Mouse (Mus musculus): ENCODE data around the gene Rasgef1b. TPM values are rescaled to one million over a fixed set of nuclear protein-coding genes. Genes with fewer than 3 reads are reported as not detected.
A peak's percentile ranks its signal among the peaks of the same experiment; 100 is the strongest.

Rasgef1b gene
- polyA plus RNA-seq, 1 experiment from 2014 or later, result 83.7 TPM

DNA sequence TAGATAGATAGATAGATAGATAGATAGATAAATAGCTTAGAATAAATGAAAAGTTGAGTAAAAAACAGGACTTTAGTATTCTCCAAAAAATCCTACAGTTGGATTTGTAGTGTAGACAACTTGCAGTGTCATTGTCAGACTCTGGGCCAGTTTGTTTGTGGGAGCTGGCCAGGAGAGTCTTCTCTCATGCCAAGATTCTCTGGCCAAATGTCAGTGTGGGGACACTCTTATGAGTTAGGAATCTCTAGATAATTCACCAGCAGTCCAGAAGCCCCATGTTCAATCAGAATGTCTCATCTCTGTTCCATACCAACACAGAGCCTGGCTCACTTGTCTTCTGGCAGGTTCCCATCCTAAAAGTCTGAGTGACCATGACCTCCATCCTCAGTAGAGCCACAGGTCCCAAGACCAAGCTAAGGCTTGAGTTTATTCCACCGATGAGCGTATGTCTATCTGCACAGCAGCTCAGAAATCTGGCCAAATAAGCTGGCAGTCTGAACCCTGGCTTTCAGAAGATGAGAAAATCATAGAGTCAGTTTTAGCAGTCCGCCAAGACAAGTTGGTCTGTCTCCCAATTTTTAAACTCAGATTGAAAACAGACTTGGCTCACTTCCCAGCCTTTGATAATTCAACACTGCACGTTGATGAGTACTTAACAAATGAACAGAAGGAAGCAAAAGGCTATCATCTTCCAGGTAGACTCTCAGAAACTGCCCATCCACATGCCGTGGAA is 143.5 kb downstream of the Rasgef1b start:
- Histone ChIP-seq H3K4me2 (ENCODE audit: low read depth, low read length) (no peak overlapping the region), H3K4me3 (ENCODE audit: low read depth, low read length) (no peak overlapping the region), H3K27ac (ENCODE audit: low read depth, low read length) (no peak overlapping the region), H3K27me3 (ENCODE audit: control insufficient read depth, insufficient read depth, low read length) (no peaks in the 10 kb centered on the region), H3K9me3 (ENCODE audit: control insufficient read depth, low read length) (no peaks in the 10 kb centered on the region), H3K4me1 (ENCODE audit: control insufficient read depth, insufficient read depth, low read length) (no peaks in the 10 kb centered on the region), H3K9ac (replicated peaks; ENCODE audit: low read depth, low read length) (no peak overlapping the region), H3K36me3 (ENCODE audit: control insufficient read depth, insufficient read depth, low read length) (no peaks in the 10 kb centered on the region)
- no peak for ATAC-seq (ENCODE audit: low read depth)
- WGBS, result 85% methylated on average over 5 of the region's 5 CpGs

DNA sequence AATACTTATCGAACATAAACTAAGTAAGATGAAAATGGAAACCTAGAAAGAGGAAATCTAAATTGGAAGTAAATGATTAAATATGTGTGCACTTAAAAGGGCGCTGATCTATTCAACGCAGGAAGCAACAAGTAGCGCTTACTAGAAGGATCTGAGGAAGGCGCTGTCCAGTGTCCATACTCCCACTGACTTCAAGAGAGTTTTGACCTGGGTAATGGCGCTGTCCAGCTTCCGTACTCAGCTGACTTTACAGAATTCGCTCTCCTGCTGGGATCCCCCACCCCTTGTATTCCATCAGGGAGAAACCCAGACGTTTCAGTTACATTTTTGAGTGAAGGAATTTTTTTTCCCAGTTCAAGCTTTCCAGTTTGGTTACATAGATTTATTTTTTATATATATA is 144.6 kb downstream of the Rasgef1b start:
- H3K4me3 ChIP-seq (ENCODE audit: low read depth, low read length), result no peak overlapping the region

DNA sequence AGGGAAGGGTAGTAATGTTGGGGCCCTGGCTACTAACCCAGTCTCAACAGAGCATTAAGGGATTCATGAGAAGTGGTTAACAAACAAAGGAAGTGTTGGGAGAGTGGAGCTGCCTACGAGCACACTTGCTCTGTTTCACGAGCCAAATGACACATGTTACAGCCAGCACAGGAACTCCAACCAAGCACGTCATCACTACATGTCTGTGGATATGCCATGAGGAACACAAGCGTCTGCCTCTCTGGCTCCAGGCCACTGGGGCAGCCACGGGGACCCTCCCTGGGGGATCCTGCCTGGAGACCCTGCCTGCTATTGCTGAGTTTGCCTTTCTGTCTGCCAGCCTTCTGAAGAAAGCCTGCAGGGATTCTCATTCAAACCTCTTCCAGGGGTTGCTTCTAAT is 146.8 kb downstream of the Rasgef1b start:
- no peak overlapping the region for H3K27ac ChIP-seq (ENCODE audit: low read depth, low read length)
- WGBS, result 24% methylated on average over 5 of the region's 5 CpGs
- no peaks in the 10 kb centered on the region for H3K9me3 ChIP-seq (ENCODE audit: control insufficient read depth, low read length)
- no peaks in the 10 kb centered on the region for H3K27me3 ChIP-seq (ENCODE audit: control insufficient read depth, insufficient read depth, low read length)
- no peak overlapping the region for H3K4me2 ChIP-seq (ENCODE audit: low read depth, low read length)
- no peak overlapping the region for H3K4me3 ChIP-seq (ENCODE audit: low read depth, low read length)
- no peaks in the 10 kb centered on the region for H3K36me3 ChIP-seq (ENCODE audit: control insufficient read depth, insufficient read depth, low read length)
- no peak for ATAC-seq (ENCODE audit: low read depth)
- H3K9ac ChIP-seq (replicated peaks; ENCODE audit: low read depth, low read length), result no peak overlapping the region
- H3K4me1 ChIP-seq (ENCODE audit: control insufficient read depth, insufficient read depth, low read length), result 0 out of 2 replicates have a peak, but pooled peaks cover 3% of the 10 kb centered on the region

More for the DNA sequence above, 144.6 kb downstream of the Rasgef1b start:
- no peak overlapping the region for H3K27ac ChIP-seq (ENCODE audit: low read depth, low read length)
- H3K9ac ChIP-seq (replicated peaks; ENCODE audit: low read depth, low read length), result no peak overlapping the region
- no peak overlapping the region for H3K4me2 ChIP-seq (ENCODE audit: low read depth, low read length)
- ATAC-seq (ENCODE audit: low read depth), result no peak
- WGBS, result 82% methylated on average over 9 of the region's 9 CpGs
- no peaks in the 10 kb centered on the region for H3K27me3 ChIP-seq (ENCODE audit: control insufficient read depth, insufficient read depth, low read length)
- no peaks in the 10 kb centered on the region for H3K36me3 ChIP-seq (ENCODE audit: control insufficient read depth, insufficient read depth, low read length)
- H3K9me3 ChIP-seq (ENCODE audit: control insufficient read depth, low read length), result no peaks in the 10 kb centered on the region
- H3K4me1 ChIP-seq (ENCODE audit: control insufficient read depth, insufficient read depth, low read length), result no peaks in the 10 kb centered on the region

DNA sequence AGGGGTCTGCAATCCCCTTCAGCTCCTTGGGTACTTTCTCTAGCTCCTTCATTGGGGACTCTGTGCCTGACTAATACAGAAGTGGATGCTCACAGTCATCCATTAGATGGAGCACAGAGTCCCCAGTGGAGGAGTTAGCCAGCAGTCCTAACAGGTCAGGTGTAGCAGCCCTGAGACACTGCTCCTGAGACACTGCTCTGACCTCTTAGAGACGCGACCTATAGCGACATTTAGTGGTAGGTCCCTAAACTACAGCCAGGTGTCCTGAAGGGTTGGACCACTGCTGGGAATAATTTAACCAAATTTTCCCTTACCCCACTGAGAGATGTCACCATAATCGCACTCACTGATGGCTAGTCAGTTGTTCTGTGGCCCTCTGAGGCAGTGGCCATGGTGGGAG is 150.2 kb downstream of the Rasgef1b start:
- H3K4me3 ChIP-seq (ENCODE audit: low read depth, low read length), result no peak overlapping the region
- 4% methylated on average over 4 of the region's 4 CpGs for WGBS
- H3K27ac ChIP-seq (ENCODE audit: low read depth, low read length), result no peak overlapping the region
- no peaks in the 10 kb centered on the region for H3K27me3 ChIP-seq (ENCODE audit: control insufficient read depth, insufficient read depth, low read length)
- H3K4me2 ChIP-seq (ENCODE audit: low read depth, low read length), result no peak overlapping the region
- H3K9me3 ChIP-seq (ENCODE audit: control insufficient read depth, low read length), result no peaks in the 10 kb centered on the region
- H3K4me1 ChIP-seq (ENCODE audit: control insufficient read depth, insufficient read depth, low read length), result 0 out of 2 replicates have a peak, but pooled peaks cover 3% of the 10 kb centered on the region
- no peak overlapping the region for H3K9ac ChIP-seq (replicated peaks; ENCODE audit: low read depth, low read length)
- H3K36me3 ChIP-seq (ENCODE audit: control insufficient read depth, insufficient read depth, low read length), result no peaks in the 10 kb centered on the region
- ATAC-seq (ENCODE audit: low read depth), result peak; percentile 44; the same call in 1 of the 2 replicates

DNA sequence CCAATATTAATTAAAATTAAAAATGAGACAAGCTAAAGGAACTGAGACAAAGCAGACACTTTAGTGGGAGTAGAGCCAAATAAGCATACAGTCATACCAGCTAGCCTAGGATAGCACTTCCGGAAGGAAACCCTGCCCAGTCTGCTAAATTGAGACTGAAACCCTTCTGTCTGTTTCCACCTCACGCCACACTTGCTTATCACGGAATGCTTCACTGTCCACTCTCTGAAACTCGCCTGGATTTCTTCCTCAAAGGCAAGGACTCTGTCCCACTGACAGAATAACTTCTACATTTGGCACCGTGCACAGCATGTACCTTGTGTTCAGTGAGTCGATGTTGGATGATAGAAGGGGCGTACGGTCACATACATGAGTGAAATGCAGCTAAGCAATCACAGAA is 153.0 kb downstream of the Rasgef1b start:
- H3K4me3 ChIP-seq (ENCODE audit: low read depth, low read length), result no peak overlapping the region
- ATAC-seq (ENCODE audit: low read depth), result no peak
- 87% methylated on average over 8 of the region's 8 CpGs for WGBS
- H3K4me1 ChIP-seq (ENCODE audit: control insufficient read depth, insufficient read depth, low read length), result 0 out of 2 replicates have a peak, but pooled peaks cover 3% of the 10 kb centered on the region
- H3K36me3 ChIP-seq (ENCODE audit: control insufficient read depth, insufficient read depth, low read length), result no peaks in the 10 kb centered on the region
- H3K4me2 ChIP-seq (ENCODE audit: low read depth, low read length), result no peak overlapping the region
- H3K9ac ChIP-seq (replicated peaks; ENCODE audit: low read depth, low read length), result no peak overlapping the region
- H3K27ac ChIP-seq (ENCODE audit: low read depth, low read length), result no peak overlapping the region
- no peaks in the 10 kb centered on the region for H3K27me3 ChIP-seq (ENCODE audit: control insufficient read depth, insufficient read depth, low read length)
- H3K9me3 ChIP-seq (ENCODE audit: control insufficient read depth, low read length), result no peaks in the 10 kb centered on the region

DNA sequence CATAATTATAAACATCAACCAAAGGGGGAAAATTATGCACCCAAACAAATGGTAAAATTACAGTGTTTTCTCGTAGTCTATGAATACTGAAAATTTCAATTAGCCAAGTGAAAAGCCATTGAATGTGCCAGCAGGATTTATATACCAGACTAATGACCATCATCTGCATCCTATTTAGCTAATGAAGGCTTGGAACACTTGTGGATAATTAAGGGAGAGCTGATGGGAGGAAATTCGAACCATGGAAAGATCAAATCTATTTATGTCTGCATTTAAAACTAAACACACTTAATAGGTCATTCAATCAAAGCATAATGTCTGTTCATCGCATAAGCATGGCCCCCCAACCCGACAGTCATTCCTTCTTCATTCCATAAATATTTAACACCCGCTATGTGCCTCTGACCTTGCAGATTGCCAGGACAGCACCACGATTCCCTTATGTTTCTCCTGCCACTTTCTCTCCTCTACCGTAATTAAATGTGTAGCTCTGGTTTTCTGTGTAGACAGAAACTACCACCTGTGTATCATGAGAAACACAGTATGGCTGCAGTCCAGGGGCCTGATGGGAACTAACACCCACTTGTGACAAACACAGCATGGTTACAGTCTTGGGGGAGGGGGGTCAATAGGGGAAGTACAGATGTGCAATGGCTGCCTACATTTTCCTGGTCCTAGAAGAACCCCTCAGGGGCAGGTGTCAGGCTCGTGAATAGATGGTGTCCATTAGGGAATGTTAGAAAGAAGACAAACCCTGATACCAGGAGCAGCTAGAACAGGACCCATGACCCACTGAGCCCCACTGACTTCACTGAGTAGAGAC is 164.2 kb downstream of the Rasgef1b start:
- H3K4me1 ChIP-seq (ENCODE audit: control insufficient read depth, insufficient read depth, low read length), result no peaks in the 10 kb centered on the region
- WGBS, result 30% methylated on average over 8 of the region's 8 CpGs
- no peaks in the 10 kb centered on the region for H3K36me3 ChIP-seq (ENCODE audit: control insufficient read depth, insufficient read depth, low read length)
- no peaks in the 10 kb centered on the region for H3K9me3 ChIP-seq (ENCODE audit: control insufficient read depth, low read length)
- H3K27ac ChIP-seq (ENCODE audit: low read depth, low read length), result no peak overlapping the region
- no peak overlapping the region for H3K4me2 ChIP-seq (ENCODE audit: low read depth, low read length)
- H3K9ac ChIP-seq (replicated peaks; ENCODE audit: low read depth, low read length), result no peak overlapping the region
- H3K4me3 ChIP-seq (ENCODE audit: low read depth, low read length), result no peak overlapping the region
- ATAC-seq (ENCODE audit: low read depth), result no peak; the same call in 1 of the 2 replicates
- no peaks in the 10 kb centered on the region for H3K27me3 ChIP-seq (ENCODE audit: control insufficient read depth, insufficient read depth, low read length)

DNA sequence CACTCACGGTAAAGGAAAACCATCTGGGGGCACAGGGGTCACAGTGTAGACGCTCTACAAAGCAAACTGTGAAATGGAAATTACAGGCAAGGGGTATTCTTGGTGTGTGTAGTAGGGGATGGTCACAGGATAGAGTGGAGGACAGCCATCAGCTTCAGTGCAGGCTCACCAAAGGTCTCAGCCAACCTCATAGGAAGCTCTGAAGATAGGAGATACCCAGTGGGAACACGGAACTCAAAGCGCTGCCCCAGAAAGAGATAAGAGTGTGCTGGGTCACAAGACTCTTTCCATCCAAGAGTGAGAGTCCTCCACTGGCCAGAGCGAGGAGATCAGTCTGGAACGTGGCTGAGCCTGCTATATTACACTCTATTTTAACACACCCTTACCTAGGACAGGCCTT is 166.8 kb downstream of the Rasgef1b start:
- H3K36me3 ChIP-seq (ENCODE audit: control insufficient read depth, insufficient read depth, low read length), result no peaks in the 10 kb centered on the region
- ATAC-seq (ENCODE audit: low read depth), result no peak
- H3K27me3 ChIP-seq (ENCODE audit: control insufficient read depth, insufficient read depth, low read length), result no peaks in the 10 kb centered on the region
- H3K9me3 ChIP-seq (ENCODE audit: control insufficient read depth, low read length), result no peaks in the 10 kb centered on the region
- no peaks in the 10 kb centered on the region for H3K4me1 ChIP-seq (ENCODE audit: control insufficient read depth, insufficient read depth, low read length)
- H3K4me3 ChIP-seq (ENCODE audit: low read depth, low read length), result no peak overlapping the region
- 81% methylated on average over 6 of the region's 6 CpGs for WGBS
- H3K4me2 ChIP-seq (ENCODE audit: low read depth, low read length), result no peak overlapping the region
- H3K9ac ChIP-seq (replicated peaks; ENCODE audit: low read depth, low read length), result no peak overlapping the region
- H3K27ac ChIP-seq (ENCODE audit: low read depth, low read length), result no peak overlapping the region

DNA sequence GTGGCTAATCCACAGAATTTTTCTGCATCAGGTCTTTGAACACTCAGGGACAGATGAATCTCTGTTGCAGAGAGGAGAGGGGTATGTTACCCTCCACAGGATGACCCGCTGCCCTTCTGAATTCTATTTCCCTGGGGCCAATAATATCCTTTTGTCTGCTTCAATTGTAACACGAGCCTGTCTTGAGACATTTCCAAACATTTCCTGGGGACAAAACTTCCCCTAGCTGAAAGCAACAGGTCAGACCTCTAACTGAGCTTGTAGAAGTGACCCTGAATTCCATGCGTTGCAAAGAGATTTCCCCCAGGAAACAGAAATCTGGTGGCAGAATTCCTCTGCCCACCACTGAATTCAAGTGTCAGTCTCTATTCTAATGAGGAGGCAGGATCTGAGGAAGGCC is 169.1 kb downstream of the Rasgef1b start:
- Histone ChIP-seq H3K9me3 (ENCODE audit: control insufficient read depth, low read length) (no peaks in the 10 kb centered on the region), H3K27me3 (ENCODE audit: control insufficient read depth, insufficient read depth, low read length) (no peaks in the 10 kb centered on the region), H3K36me3 (ENCODE audit: control insufficient read depth, insufficient read depth, low read length) (no peaks in the 10 kb centered on the region), H3K9ac (replicated peaks; ENCODE audit: low read depth, low read length) (no peak overlapping the region), H3K27ac (ENCODE audit: low read depth, low read length) (no peak overlapping the region), H3K4me3 (ENCODE audit: low read depth, low read length) (no peak overlapping the region), H3K4me1 (ENCODE audit: control insufficient read depth, insufficient read depth, low read length) (no peaks in the 10 kb centered on the region), H3K4me2 (ENCODE audit: low read depth, low read length) (no peak overlapping the region)
- WGBS, result 10% methylated on average over 3 of the region's 3 CpGs
- no peak for ATAC-seq (ENCODE audit: low read depth)

DNA sequence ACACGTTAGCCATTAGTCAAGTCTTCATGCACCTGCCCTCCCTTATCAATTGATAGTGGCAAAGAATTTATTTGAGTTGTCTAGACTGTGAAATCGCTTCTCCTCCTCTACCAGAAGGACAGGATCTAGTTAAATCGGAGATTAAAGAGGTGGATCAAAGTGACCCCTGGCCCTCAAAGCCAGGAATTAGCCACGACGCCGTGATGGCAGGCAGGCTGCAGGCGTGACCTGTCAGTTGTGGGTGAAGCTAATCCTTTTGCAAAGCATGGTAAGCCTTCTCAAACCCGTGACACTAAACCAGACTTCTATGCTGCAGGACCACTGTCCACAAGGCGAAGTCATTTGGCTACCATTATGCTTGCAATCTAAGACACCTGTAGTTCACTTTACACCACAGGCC is 170.6 kb downstream of the Rasgef1b start:
- no peaks in the 10 kb centered on the region for H3K36me3 ChIP-seq (ENCODE audit: control insufficient read depth, insufficient read depth, low read length)
- H3K27ac ChIP-seq (ENCODE audit: low read depth, low read length), result no peak overlapping the region
- no peak for ATAC-seq (ENCODE audit: low read depth)
- WGBS, result 69% methylated on average over 9 of the region's 9 CpGs
- no peak overlapping the region for H3K4me3 ChIP-seq (ENCODE audit: low read depth, low read length)
- H3K27me3 ChIP-seq (ENCODE audit: control insufficient read depth, insufficient read depth, low read length), result no peaks in the 10 kb centered on the region
- no peak overlapping the region for H3K9ac ChIP-seq (replicated peaks; ENCODE audit: low read depth, low read length)
- no peaks in the 10 kb centered on the region for H3K9me3 ChIP-seq (ENCODE audit: control insufficient read depth, low read length)
- H3K4me2 ChIP-seq (ENCODE audit: low read depth, low read length), result no peak overlapping the region
- H3K4me1 ChIP-seq (ENCODE audit: control insufficient read depth, insufficient read depth, low read length), result no peaks in the 10 kb centered on the region

Data from neural tube, embryonic 14.5 days (tissue).